Mouse (Mus musculus) heart, embryonic 14.5 days (tissue): ENCODE measurements around the gene Dok5. TPM values are rescaled to one million over a fixed set of nuclear protein-coding genes. Genes with fewer than 3 reads are reported as not detected.

Experiments used
- ATAC-seq: fragments of 200-750 bp; cut with Nextera tagmentation; 2 replicates; pipeline ENCODE4 v1.8.0; 2017; ENCODE audit warnings: low read depth, moderate TSS enrichment; ENCODE audit not compliant: insufficient number of reproducible peaks, insufficient read depth, low FRiP score
- H3K27ac ChIP-seq, 2 experiments: fragments of 200-500 bp in 1 of 2; fragments of 300-500 bp in 1 of 2; sonication (generic) in 1 of 2; replicated peaks in 1 of 2; 2 replicates each; pipeline ENCODE4 v1.5.1; 2012 to 2014; ENCODE audit warnings: low read depth in 2 of 2, low read length in 2 of 2, control low read depth in 1 of 2, mild to moderate bottlenecking in 1 of 2, mixed read lengths in 1 of 2; ENCODE audit not compliant: control insufficient read depth in 1 of 2, insufficient read depth in 1 of 2
- H3K27me3 ChIP-seq: fragments of 300-500 bp; sonication (generic); 2 replicates; pipeline ENCODE4 v1.6.1; 2014; ENCODE audit warnings: mild to moderate bottlenecking, low read length, control low read depth; ENCODE audit not compliant: control insufficient read depth, insufficient read depth
- H3K36me3 ChIP-seq: fragments of 300-500 bp; sonication (generic); 2 replicates; pipeline ENCODE4 v1.6.1; 2014; ENCODE audit warnings: mild to moderate bottlenecking, control low read depth, low read length, mixed read lengths; ENCODE audit not compliant: control insufficient read depth, insufficient read depth
- H3K4me1 ChIP-seq, 2 experiments: fragments of 200-500 bp in 1 of 2; fragments of 300-500 bp in 1 of 2; sonication (generic) in 1 of 2; 2 replicates each; pipeline ENCODE4 v1.6.1; 2012 to 2014; ENCODE audit warnings: low read length in 2 of 2, control low read depth in 1 of 2, mixed read lengths in 1 of 2; ENCODE audit not compliant: control insufficient read depth in 2 of 2, insufficient read depth in 2 of 2
- H3K4me2 ChIP-seq: fragments of 300-500 bp; sonication (generic); 2 replicates; pipeline ENCODE4 v1.6.1; 2014; ENCODE audit warnings: mild to moderate bottlenecking, low read length
- H3K4me3 ChIP-seq, 2 experiments: fragments of 200-500 bp in 1 of 2; fragments of 300-500 bp in 1 of 2; sonication (generic) in 1 of 2; 2 replicates each; pipeline ENCODE4 v1.5.1; 2012 to 2014; ENCODE audit warnings: low read length in 2 of 2, mild to moderate bottlenecking in 2 of 2, control low read depth in 1 of 2, low read depth in 1 of 2, moderate library complexity in 1 of 2; ENCODE audit not compliant: control insufficient read depth in 1 of 2, insufficient read depth in 1 of 2
- H3K9ac ChIP-seq: fragments of 300-500 bp; sonication (generic); 2 replicates; pipeline ENCODE4 v1.6.1; 2014; ENCODE audit warnings: mild to moderate bottlenecking, low read length
- H3K9me3 ChIP-seq: fragments of 300-500 bp; sonication (generic); 2 replicates; pipeline ENCODE4 v1.6.1; 2016; ENCODE audit warnings: low read length, control low read depth; ENCODE audit not compliant: control insufficient read depth
- WGBS: fragments of 180-500 bp; shearing (Covaris S2); extraction: QIAGEN DNeasy Blood & Tissue Kit; methylation state at CpG from one replicate; pipeline ENCODE4 v1.1.7; 2014; 5-methylcytosine and 5-hydroxymethylcytosine counted together
- polyA plus RNA-seq: library from polyadenylated mRNA; unstranded; fragments of >200 nt; fragmentation: Nextera tagmentation; extraction: Ambion mirVana; gene quantifications from 2 replicates; pipeline ENCODE4 v1.2.1, GENCODE M21; 2014

The Dok5 gene
- polyA plus RNA-seq, 1 experiment from 2014 or later: 4.4 TPM

DNA sequence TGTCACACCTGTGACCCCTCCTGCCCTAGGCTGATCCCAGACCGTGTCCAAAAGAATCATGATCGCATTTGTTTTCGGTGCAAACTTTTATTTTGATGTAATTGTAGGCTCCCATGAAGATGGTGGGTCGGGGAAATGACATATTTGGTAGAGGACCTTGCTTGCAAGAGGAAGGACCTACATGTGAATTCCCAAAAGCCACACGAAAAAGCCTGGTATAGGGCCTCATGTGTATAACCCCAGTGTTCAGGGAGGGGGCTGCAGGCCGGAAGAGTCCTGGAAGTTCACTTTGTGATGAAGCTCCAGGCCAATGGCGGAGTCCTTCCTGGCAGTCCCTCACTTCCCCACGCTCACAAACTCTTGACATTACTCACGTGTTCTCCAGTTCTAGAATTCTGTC, 7.3 kb downstream of the Dok5 start:
- Histone ChIP-seq H3K27me3 (no peaks in the 10 kb centered on the region), H3K9me3 (no peaks in the 10 kb centered on the region), H3K4me2 (no peak overlapping the region), H3K36me3 (no peaks in the 10 kb centered on the region), H3K9ac (no peak overlapping the region), H3K27ac (no peak overlapping the region), H3K4me1 (peaks cover 6 to 29% of the 10 kb centered on the region in 2 experiments), H3K4me3 (no peak overlapping the region)
- no peak for ATAC-seq
- WGBS: 89% methylated on average over 9 of the region's 9 CpGs

- no peak for ATAC-seq
- H3K27ac ChIP-seq: no peak overlapping the region
- WGBS: 18% methylated on average over 8 of the region's 8 CpGs
- no peaks in the 10 kb centered on the region for H3K36me3 ChIP-seq
- H3K4me3 ChIP-seq: no peak overlapping the region
- no peaks in the 10 kb centered on the region for H3K27me3 ChIP-seq
- H3K9ac ChIP-seq: no peak overlapping the region
- no peak overlapping the region for H3K4me2 ChIP-seq
- no peaks in the 10 kb centered on the region for H3K9me3 ChIP-seq
- peaks cover 8 to 25% of the 10 kb centered on the region in 2 experiments for H3K4me1 ChIP-seq
Measured at GRCm38 (mm10) chr2:170739713-170740365, 8.2 kb downstream of the Dok5 start.

DNA sequence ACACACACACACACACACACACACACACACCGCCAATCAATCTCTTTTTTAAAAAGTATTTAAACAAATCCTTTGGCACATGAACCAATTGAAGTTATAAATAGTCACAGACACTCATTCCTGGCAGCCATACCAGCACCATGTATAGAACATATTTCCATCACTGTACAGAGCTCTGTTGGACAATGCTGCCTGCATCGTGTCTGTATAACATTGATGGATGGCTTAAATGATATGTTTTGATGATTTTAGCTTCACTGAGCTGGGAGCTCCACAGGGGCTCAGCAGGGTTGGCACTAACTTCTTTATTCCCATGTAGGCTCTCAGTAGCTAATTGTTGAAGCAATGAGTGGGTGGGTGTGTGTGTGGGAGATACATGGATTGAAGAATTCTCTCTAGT, 11.9 kb downstream of the Dok5 start:
- H3K27me3 ChIP-seq: no peaks in the 10 kb centered on the region
- no peak overlapping the region for H3K9ac ChIP-seq
- no peak for ATAC-seq
- WGBS: 53% methylated on average over 2 of the region's 2 CpGs
- H3K4me3 ChIP-seq: no peak overlapping the region
- H3K27ac ChIP-seq: no peak overlapping the region
- peaks cover 5% of the 10 kb centered on the region; the same call in 1 of the 2 replicates for H3K9me3 ChIP-seq
- peaks cover 8 to 17% of the 10 kb centered on the region in 2 experiments for H3K4me1 ChIP-seq
- no peaks in the 10 kb centered on the region for H3K36me3 ChIP-seq
- H3K4me2 ChIP-seq: no peak overlapping the region

DNA sequence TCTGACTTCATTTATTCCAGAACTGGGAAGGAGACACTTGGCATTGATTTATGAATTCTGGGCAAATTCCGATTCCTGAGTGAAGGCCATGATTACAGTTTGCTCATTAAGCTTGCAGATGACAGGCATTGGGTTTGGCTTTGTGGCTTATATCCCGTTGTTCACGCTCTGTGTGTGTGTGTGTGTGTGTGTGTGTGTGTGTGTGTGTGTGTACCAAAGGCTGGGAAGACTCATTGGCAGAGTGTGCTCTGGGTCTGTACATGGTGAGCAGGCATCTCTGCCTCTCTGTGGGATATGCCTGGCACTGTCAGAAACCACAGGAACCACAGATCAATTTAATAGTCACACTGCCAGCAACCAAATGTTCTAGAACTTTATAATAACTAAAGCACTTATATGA, 17.3 kb downstream of the Dok5 start:
- H3K27ac ChIP-seq: no peak overlapping the region
- no peak for ATAC-seq
- H3K36me3 ChIP-seq: no peaks in the 10 kb centered on the region
- H3K4me1 ChIP-seq: peaks cover 13% of the 10 kb centered on the region in 2 experiments
- H3K27me3 ChIP-seq: no peaks in the 10 kb centered on the region
- H3K4me2 ChIP-seq: no peak overlapping the region
- WGBS: 89% methylated on average over 3 of the region's 3 CpGs
- H3K9me3 ChIP-seq: peaks cover 5% of the 10 kb centered on the region; the same call in 1 of the 2 replicates
- H3K4me3 ChIP-seq: no peak overlapping the region
- no peak overlapping the region for H3K9ac ChIP-seq

DNA sequence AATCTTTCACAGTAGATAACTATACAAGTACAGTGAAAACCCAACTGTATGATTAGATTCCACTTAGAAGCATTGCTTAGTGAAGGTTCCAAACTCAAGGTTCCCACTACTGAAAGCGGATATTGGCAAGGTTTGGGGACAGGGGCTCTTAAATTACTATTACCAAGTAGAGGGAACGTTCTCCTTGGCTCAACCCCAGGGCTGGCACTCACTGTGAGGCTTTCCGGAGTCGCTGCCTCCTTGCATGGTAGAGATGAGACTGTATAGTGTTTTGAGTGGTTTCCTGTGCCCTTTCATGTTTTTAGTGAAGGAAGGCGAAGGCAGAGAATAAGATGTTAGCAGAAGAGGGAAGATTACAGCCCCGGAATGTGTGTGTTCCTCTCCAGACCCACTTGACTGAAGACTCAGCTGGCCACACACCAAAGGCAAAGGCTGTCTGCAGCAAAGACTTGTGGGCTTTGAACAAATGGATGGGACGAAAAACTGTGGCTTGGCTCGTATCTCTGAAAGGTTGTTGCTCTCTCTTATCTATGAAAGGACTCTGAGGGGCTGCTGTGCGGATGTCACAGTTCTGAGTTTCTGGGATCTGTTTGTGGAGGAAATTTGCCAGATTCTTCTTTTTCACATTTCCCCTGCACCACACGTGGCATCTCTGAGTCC, 20.7 kb downstream of the Dok5 start:
- Histone ChIP-seq H3K4me2 (no peak overlapping the region), H3K4me1 (peaks cover 14 to 16% of the 10 kb centered on the region in 2 experiments), H3K27ac (no peak overlapping the region), H3K36me3 (no peaks in the 10 kb centered on the region), H3K27me3 (no peaks in the 10 kb centered on the region), H3K9me3 (no peaks in the 10 kb centered on the region), H3K4me3 (no peak overlapping the region), H3K9ac (no peak overlapping the region)
- 29% methylated on average over 10 of the region's 10 CpGs for WGBS
- ATAC-seq: no peak

DNA sequence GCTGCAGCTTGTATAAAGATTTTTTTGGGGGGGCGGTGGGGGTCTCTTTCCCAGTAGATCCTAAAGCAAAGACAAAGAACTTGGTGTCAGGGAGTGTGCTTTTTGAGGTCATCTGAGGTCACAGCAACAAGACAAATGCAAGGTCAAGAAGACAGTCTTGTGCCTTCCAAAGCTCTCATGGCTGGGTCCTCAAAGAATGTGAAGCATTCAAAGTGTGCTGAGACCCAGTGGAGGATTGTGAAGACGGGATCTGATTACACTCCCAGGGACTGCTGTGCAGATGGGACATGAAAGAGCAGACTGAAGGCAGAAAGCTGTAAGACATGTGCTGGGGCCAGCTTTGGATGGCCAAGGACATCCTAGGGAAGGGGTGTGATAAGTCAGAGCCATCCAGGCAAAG, 24.2 kb downstream of the Dok5 start:
- ATAC-seq: no peak
- WGBS: 53% methylated on average over 2 of the region's 2 CpGs

DNA sequence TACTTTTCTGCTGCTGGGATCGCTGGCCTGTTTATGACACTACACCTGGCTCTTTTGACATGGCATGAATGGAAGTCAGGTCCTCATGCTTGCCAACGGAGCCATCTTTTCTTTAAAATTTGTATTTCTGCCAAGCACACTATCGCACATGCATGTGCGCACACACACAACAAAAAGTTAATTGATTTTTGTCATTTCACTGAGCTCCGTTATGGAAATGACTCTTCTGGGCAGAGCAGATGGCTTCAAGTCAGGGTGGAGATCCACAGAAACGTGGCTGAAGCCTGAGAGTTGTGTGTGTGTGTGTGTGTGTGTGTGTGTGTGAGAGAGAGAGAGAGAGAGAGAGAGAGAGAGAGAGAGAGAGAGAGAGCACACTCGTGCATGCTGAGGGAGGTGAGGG, 25.1 kb downstream of the Dok5 start:
- Histone ChIP-seq H3K4me3 (no peak overlapping the region), H3K36me3 (no peaks in the 10 kb centered on the region), H3K9me3 (no peaks in the 10 kb centered on the region), H3K4me2 (no peak overlapping the region), H3K9ac (no peak overlapping the region), H3K27ac (0 out of 4 replicates have a peak overlapping the region, but pooled peaks of 1 of the 2 experiments have one; percentile 14), H3K4me1 (peaks cover 16 to 18% of the 10 kb centered on the region in 2 experiments), H3K27me3 (no peaks in the 10 kb centered on the region)
- 81% methylated on average over 7 of the region's 7 CpGs for WGBS
- ATAC-seq: no peak

More for the DNA sequence above, 24.2 kb downstream of the Dok5 start:
- no peaks in the 10 kb centered on the region for H3K36me3 ChIP-seq
- H3K27ac ChIP-seq: no peak overlapping the region
- H3K9me3 ChIP-seq: no peaks in the 10 kb centered on the region
- no peaks in the 10 kb centered on the region for H3K27me3 ChIP-seq
- H3K9ac ChIP-seq: no peak overlapping the region
- peaks cover 16 to 18% of the 10 kb centered on the region in 2 experiments for H3K4me1 ChIP-seq
- no peak overlapping the region for H3K4me2 ChIP-seq
- no peak overlapping the region for H3K4me3 ChIP-seq
